Mouse (Mus musculus) adrenal gland, postnatal 10 days (tissue): ENCODE results near the gene Oas1f. TPM values are rescaled to one million over a fixed set of nuclear protein-coding genes. Genes with fewer than 3 reads are reported as not detected.

Source experiments
- microRNA-seq: library from miRNA; unstranded; fragments of <30 nt; microRNA quantifications from one replicate; pipeline ENCODE4 v1.2.0, GENCODE M21; 2021
- total RNA-seq, 2 experiments: library from RNA; stranded (reverse); gene quantifications; 2 replicates each; pipeline ENCODE4 v1.2.3; 2021

Gene Oas1f
- total RNA-seq, 2 experiments from 2014 or later = not detected

Small RNA genes within 50 kb of the gene (microRNA-seq; reads per million reads assigned to microRNA genes)
- not detected for gene Gm22907

Other genes with a start within 250 kb of the Oas1f start
- 10 to 100 TPM; 12.9 to 17.4 TPM for gene Rita1, start 234.8 kb upstream of the Oas1f start, total RNA-seq
- 10 to 100 TPM; 36.0 to 36.1 TPM for gene Ddx54, start 234.6 kb upstream of the Oas1f start, total RNA-seq
- gene Cfap73, start 213.1 kb upstream of the Oas1f start, total RNA-seq = under 1 TPM in 1 of 2 experiments, not detected in 1; 0.42 TPM
- 1 to 10 TPM; 6.9 to 8.9 TPM for gene Rasal1, start 198.6 kb upstream of the Oas1f start, total RNA-seq
- 1 to 10 TPM; 7.4 to 9.2 TPM for gene Dtx1, start 135.4 kb upstream of the Oas1f start, total RNA-seq
- under 1 TPM; 0.09 to 0.24 TPM for gene Oas2, start 97.5 kb upstream of the Oas1f start, total RNA-seq
- gene Oas3, start 69.7 kb upstream of the Oas1f start, total RNA-seq = under 1 TPM; 0.15 to 0.21 TPM
- gene Oas1e, start 51.8 kb upstream of the Oas1f start, total RNA-seq = not detected
- 1 to 10 TPM; 1.0 to 1.1 TPM for gene Oas1c, start 34.9 kb upstream of the Oas1f start, total RNA-seq
- not detected for gene Oas1h, start 14.1 kb downstream of the Oas1f start, total RNA-seq
- under 1 TPM in 1 of 2 experiments, not detected in 1; 0.21 TPM for gene Oas1g, start 40.2 kb downstream of the Oas1f start, total RNA-seq
- under 1 TPM in 1 of 2 experiments, not detected in 1; 0.58 TPM for gene Oas1a, start 60.2 kb downstream of the Oas1f start, total RNA-seq
- under 1 TPM in 1 of 2 experiments, not detected in 1; 0.18 TPM for gene Oas1d, start 67.2 kb downstream of the Oas1f start, total RNA-seq
- gene Rph3a, start 162.7 kb downstream of the Oas1f start, total RNA-seq = 1 to 10 TPM; 1.7 to 3.4 TPM